Mouse (Mus musculus): ENCODE results near the gene Mybl2. TPM values are rescaled to one million over a fixed set of nuclear protein-coding genes. Genes with fewer than 3 reads are reported as not detected.

Gene Mybl2
- polyA plus RNA-seq, 1 experiment, result 6.5 TPM

GRCm38 (mm10) chr2:163094909-163095308 is 40.4 kb downstream of the Mybl2 start:
- H3K27me3 ChIP-seq (ENCODE audit: control insufficient read depth, insufficient read depth, low read length), result no peaks in the 10 kb centered on the region
- no peaks in the 10 kb centered on the region for H3K36me3 ChIP-seq (ENCODE audit: control insufficient read depth, insufficient read depth, low read length)
- no peak for TF ChIP-seq CTCF (IDR thresholded peaks at IDR 0.05; ENCODE audit: extremely low read depth, insufficient read depth, insufficient read length, insufficient replicate concordance)
- no peak for TF ChIP-seq POLR2A (IDR thresholded peaks at IDR 0.05; ENCODE audit: low read depth, low read length)
- H3K4me3 ChIP-seq (ENCODE audit: extremely low read depth, insufficient read depth, insufficient read length), result no peak overlapping the region
- DNase-seq (ENCODE audit: low read depth in 1 of 2, low spot score in 2 of 2), result no peak
- no peaks in the 10 kb centered on the region for H3K4me1 ChIP-seq (ENCODE audit: control insufficient read depth, insufficient read depth, insufficient read length)
- 96% methylated on average over 10 of the region's 10 CpGs for WGBS
- H3K27ac ChIP-seq (ENCODE audit: insufficient read depth, low read length), result no peak overlapping the region

GRCm38 (mm10) chr2:163095784-163096183 is 41.3 kb downstream of the Mybl2 start:
- H3K27me3 ChIP-seq (ENCODE audit: control insufficient read depth, insufficient read depth, low read length), result no peaks in the 10 kb centered on the region
- H3K4me3 ChIP-seq (ENCODE audit: extremely low read depth, insufficient read depth, insufficient read length), result no peak overlapping the region
- DNase-seq (ENCODE audit: low read depth in 1 of 2, low spot score in 2 of 2), result no peak
- H3K27ac ChIP-seq (ENCODE audit: insufficient read depth, low read length), result no peak overlapping the region
- TF ChIP-seq POLR2A (IDR thresholded peaks at IDR 0.05; ENCODE audit: low read depth, low read length) (no peak), CTCF (IDR thresholded peaks at IDR 0.05; ENCODE audit: extremely low read depth, insufficient read depth, insufficient read length, insufficient replicate concordance) (no peak)
- 84% methylated on average over 3 of the region's 3 CpGs for WGBS
- H3K4me1 ChIP-seq (ENCODE audit: control insufficient read depth, insufficient read depth, insufficient read length), result no peaks in the 10 kb centered on the region
- no peaks in the 10 kb centered on the region for H3K36me3 ChIP-seq (ENCODE audit: control insufficient read depth, insufficient read depth, low read length)

DNA sequence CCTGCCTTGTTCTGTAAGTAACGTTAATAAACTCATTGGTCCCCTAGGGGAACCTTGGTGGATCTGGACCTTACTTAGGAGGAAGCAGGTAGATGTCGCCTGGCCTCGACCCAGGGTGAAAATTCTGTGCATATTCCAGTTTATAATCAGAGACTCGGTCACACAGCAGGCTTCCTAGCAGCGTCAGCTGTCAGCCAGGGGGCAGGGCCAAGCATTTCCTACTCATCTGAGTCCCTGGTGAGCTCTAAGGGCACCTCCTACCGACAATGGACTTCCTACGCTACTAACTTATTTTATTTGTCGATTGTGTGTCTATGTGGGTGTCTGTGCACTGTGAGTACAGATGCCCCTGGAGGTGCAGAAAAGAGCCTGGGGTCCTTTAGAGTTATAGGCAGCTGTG is 45.4 kb downstream of the Mybl2 start:
- Histone ChIP-seq H3K4me1 (ENCODE audit: control insufficient read depth, insufficient read depth, insufficient read length) (no peaks in the 10 kb centered on the region), H3K27me3 (ENCODE audit: control insufficient read depth, insufficient read depth, low read length) (no peaks in the 10 kb centered on the region), H3K27ac (ENCODE audit: insufficient read depth, low read length) (no peak overlapping the region), H3K36me3 (ENCODE audit: control insufficient read depth, insufficient read depth, low read length) (no peaks in the 10 kb centered on the region), H3K4me3 (ENCODE audit: extremely low read depth, insufficient read depth, insufficient read length) (no peak overlapping the region)
- TF ChIP-seq POLR2A (IDR thresholded peaks at IDR 0.05; ENCODE audit: low read depth, low read length) (no peak), CTCF (IDR thresholded peaks at IDR 0.05; ENCODE audit: extremely low read depth, insufficient read depth, insufficient read length, insufficient replicate concordance) (no peak)
- WGBS, result 23% methylated on average over 8 of the region's 8 CpGs
- DNase-seq (ENCODE audit: low read depth in 1 of 2, low spot score in 2 of 2), result no peak

DNA sequence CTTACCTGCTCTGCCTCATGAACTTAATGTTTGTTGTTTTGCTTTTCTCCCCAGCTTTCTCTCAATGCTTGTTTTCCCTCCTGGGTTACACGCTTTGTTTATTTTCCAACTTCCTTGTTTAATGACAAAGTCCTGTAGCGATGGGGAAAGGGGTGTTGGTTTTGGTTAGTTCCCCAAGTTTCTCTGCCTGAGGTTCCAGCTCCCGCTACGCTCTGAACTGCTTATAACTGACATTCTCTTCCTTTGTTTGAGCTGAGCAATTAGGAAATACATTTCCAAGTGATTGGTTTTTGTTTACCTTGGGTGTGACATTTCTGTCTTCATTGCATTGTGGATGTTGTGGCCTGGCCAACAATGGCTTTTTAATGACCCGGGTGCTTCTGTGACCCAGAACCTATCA is 46.1 kb downstream of the Mybl2 start:
- Histone ChIP-seq H3K36me3 (ENCODE audit: control insufficient read depth, insufficient read depth, low read length) (no peaks in the 10 kb centered on the region), H3K27ac (ENCODE audit: insufficient read depth, low read length) (no peak overlapping the region), H3K4me3 (ENCODE audit: extremely low read depth, insufficient read depth, insufficient read length) (no peak overlapping the region), H3K27me3 (ENCODE audit: control insufficient read depth, insufficient read depth, low read length) (no peaks in the 10 kb centered on the region), H3K4me1 (ENCODE audit: control insufficient read depth, insufficient read depth, insufficient read length) (no peaks in the 10 kb centered on the region)
- WGBS, result 51% methylated on average over 5 of the region's 5 CpGs
- TF ChIP-seq CTCF (IDR thresholded peaks at IDR 0.05; ENCODE audit: extremely low read depth, insufficient read depth, insufficient read length, insufficient replicate concordance), result no peak
- no peak for TF ChIP-seq POLR2A (IDR thresholded peaks at IDR 0.05; ENCODE audit: low read depth, low read length)
- no peak for DNase-seq (ENCODE audit: low read depth in 1 of 2, low spot score in 2 of 2)

DNA sequence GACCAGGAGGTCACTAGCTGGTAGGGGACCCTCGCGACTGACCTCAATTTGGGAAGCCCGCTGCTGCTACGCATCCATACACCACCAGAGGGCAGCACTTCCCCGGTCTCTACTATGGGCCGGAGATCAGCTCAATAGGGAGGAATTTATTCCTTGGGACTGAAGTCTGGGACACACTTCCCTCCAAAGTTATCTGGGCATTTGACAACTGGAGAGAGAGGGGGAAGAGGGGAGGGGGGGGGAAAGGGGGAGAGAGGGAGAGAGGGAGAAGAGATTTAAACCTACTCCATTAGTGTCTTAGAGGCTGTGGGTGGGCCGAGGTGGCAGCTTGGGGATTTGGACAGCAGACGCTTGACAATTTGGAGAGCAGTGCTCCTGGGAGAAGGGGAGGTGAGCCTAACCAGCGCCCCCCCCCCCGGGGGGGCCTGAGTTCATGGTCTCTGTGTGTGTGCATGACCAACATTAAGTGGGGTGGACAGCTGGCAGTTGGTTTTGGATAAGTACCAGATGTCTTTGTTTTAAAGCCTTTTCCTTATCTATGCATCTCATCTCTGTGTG is 47.2 kb downstream of the Mybl2 start:
- TF ChIP-seq CTCF (IDR thresholded peaks at IDR 0.05; ENCODE audit: extremely low read depth, insufficient read depth, insufficient read length, insufficient replicate concordance) (peak; percentile 67; the same call in 1 of the 2 replicates), POLR2A (IDR thresholded peaks at IDR 0.05; ENCODE audit: low read depth, low read length) (no peak)
- WGBS, result 12% methylated on average over 10 of the region's 10 CpGs
- Histone ChIP-seq H3K4me1 (ENCODE audit: control insufficient read depth, insufficient read depth, insufficient read length) (no peaks in the 10 kb centered on the region), H3K27me3 (ENCODE audit: control insufficient read depth, insufficient read depth, low read length) (no peaks in the 10 kb centered on the region), H3K27ac (ENCODE audit: insufficient read depth, low read length) (no peak overlapping the region), H3K4me3 (ENCODE audit: extremely low read depth, insufficient read depth, insufficient read length) (no peak overlapping the region), H3K36me3 (ENCODE audit: control insufficient read depth, insufficient read depth, low read length) (no peaks in the 10 kb centered on the region)
- DNase-seq (ENCODE audit: low read depth in 1 of 2, low spot score in 2 of 2), result peak in 1 of 2 experiments; percentile 17

DNA sequence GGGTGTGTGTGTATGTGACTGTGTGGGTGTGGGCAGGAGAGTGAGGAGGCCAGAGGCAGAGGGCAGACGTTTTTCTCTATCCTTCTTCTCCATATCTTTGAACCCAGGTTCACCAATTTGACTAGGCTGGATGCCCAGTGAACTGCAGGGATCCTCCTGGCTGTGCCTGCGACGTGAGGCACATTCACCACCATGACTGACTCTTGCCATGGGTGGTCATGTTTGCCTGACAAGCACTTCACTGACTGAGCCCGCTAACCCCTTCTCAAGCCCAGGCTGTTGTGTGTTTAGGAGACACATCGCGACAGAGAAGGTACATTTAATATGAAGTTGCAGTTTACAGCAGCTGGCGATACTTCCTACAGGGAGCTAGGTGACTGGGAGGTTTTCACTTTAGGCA is 47.7 kb downstream of the Mybl2 start:
- Histone ChIP-seq H3K27me3 (ENCODE audit: control insufficient read depth, insufficient read depth, low read length) (no peaks in the 10 kb centered on the region), H3K4me3 (ENCODE audit: extremely low read depth, insufficient read depth, insufficient read length) (no peak overlapping the region), H3K36me3 (ENCODE audit: control insufficient read depth, insufficient read depth, low read length) (no peaks in the 10 kb centered on the region), H3K4me1 (ENCODE audit: control insufficient read depth, insufficient read depth, insufficient read length) (no peaks in the 10 kb centered on the region), H3K27ac (ENCODE audit: insufficient read depth, low read length) (no peak overlapping the region)
- 73% methylated on average over 7 of the region's 7 CpGs for WGBS
- no peak for TF ChIP-seq POLR2A (IDR thresholded peaks at IDR 0.05; ENCODE audit: low read depth, low read length)
- DNase-seq (ENCODE audit: low read depth in 1 of 2, low spot score in 2 of 2), result no peak

DNA sequence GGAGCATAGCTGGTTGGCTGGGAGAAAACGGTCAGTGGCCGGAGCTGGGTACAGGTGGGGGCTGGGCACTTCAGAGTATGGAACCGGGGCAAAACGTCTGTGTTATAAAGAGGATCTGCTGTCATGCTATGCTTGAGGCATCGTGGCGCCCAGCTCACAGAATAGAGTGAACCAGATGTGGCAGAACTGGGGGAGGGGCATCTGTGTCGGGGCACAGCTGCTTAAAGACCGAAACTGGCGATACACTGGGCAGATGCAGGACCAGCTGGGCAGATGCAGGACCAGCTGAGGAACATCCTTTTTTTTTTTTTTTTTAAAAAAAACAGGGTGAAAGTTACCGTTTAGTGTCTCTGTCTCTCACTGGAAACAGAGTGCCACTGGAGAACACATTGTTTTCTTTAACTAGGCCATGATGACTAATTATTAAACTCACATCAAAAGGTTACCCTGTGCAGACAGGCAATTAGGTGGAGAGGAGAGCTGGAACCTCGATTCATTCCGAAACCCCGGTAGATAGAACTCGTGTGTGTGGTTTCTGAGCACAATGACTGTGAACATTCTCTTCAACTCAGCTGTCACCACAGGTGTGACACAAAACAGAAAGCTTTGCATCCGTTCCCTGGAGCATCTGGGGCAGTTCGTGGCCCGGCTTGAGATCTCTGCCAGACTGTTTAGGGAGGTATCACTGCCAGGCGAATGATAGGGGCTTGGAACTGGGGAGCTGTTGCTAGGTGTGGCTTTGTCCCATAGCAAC is 48.6 kb downstream of the Mybl2 start:
- WGBS, result 54% methylated on average over 18 of the region's 18 CpGs
- Histone ChIP-seq H3K4me1 (ENCODE audit: control insufficient read depth, insufficient read depth, insufficient read length) (no peaks in the 10 kb centered on the region), H3K4me3 (ENCODE audit: extremely low read depth, insufficient read depth, insufficient read length) (no peak overlapping the region), H3K36me3 (ENCODE audit: control insufficient read depth, insufficient read depth, low read length) (no peaks in the 10 kb centered on the region), H3K27me3 (ENCODE audit: control insufficient read depth, insufficient read depth, low read length) (no peaks in the 10 kb centered on the region), H3K27ac (ENCODE audit: insufficient read depth, low read length) (no peak overlapping the region)
- no peak for TF ChIP-seq CTCF (IDR thresholded peaks at IDR 0.05; ENCODE audit: extremely low read depth, insufficient read depth, insufficient read length, insufficient replicate concordance)
- no peak for TF ChIP-seq POLR2A (IDR thresholded peaks at IDR 0.05; ENCODE audit: low read depth, low read length)
- DNase-seq (ENCODE audit: low read depth in 1 of 2, low spot score in 2 of 2), result no peak
